Mouse (Mus musculus) urinary bladder, postnatal 4 days (tissue): Measurements from ENCODE around the gene Ptprs.

Source experiments
- DNase-seq, 2 experiments: peaks; one replicate each; pipeline ENCODE4 v3.0.0; 2021 to 2022; ENCODE audit warnings: low spot score in 2 of 2

Ptprs gene

DNA sequence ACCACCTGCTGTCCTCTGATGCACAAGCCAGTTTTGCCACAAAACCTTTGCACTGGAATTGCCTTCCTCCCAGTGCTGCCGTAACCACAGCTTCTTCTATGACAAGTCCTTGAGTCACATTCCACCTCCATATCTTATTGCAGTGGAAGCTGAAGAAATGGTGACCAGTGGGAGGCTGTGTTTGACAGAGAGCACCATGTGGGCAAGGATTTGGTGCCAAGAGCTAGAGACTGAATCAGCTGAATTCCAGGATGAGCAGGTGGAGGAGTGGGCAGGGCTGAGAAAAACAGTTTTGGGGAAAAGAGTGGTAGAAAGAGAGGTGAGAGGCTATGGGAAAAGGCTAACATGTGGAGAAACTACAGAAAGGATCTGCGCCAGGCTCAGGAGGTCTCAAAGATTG lies 17.6 kb upstream of the Ptprs start:
- DNase-seq = no peak

DNA sequence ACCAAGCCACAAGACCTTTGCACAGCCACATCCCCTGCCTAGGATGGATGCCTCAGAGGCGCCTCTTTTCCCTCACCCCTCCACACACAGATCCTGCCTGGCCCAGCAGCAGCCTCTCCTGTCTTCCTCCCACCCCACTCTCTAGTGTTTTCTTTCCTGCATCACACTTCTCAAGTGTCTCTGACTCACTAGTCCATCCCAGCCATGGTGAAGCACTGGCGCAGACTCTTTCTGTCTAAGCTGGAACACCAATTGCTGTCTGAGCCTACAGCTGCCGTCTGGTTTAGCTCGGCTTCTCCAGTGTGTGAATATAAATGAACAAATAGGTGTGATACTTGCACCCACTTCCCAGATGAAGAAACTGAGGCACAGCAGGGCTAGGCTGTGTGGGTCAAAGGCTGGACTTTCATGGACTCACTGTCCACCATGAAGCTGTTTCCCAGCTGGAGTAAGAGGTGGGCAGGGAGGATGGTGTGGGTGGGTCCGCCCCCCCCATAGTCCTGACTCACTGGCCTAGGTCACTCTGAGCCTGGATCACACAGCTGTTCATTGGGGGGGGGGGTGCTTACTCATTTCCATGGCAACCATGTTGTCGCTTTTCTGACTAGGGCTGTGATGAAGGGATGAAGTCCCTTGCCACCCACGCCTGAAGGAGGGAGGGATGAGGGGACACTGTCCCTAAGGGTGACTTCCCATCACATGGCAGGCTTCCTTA lies 14.3 kb upstream of the Ptprs start:
- DNase-seq = no peak

DNA sequence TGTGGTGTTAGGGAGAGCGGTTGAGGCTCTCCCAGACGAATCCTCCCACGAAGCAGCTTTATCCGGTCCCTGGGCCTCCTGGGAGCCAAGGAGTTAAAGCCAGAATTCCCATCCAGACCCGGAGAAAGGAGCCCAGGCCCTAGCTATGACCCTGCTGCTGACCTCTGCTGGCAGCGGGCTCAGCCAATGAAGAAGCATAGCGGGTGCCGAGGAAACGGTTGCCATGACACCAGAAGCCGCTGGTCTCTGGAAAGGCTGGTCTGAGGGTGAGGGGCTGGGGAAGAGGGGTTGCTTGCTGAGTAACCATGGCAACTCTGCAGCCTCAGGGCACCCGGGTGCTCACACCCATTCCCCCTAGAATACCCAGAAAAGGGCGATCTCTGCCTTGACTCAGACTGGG lies 11.7 kb upstream of the Ptprs start:
- no peak for DNase-seq

DNA sequence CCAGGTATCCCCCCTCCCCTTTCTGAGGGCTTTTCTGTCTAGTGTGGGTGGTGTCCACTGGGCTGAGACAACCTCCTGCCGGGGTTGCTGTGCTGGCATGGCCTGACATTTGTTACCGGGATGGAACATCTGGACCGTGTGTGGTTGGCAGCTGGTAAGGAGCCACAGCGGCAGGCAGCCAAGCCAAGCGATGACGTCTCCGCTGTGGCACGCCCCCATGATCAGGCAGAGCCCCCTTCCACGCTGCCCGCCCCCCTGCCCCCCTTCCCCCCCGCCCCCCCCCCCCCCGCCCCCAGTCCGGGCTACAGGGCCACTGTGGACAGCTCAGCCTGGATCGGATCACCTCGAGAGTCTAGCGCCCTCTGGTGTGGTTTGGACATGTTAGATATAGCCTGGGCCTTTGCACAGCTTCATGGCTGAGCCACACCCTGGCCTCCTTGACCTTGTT lies 11.2 kb upstream of the Ptprs start:
- DNase-seq = no peak

DNA sequence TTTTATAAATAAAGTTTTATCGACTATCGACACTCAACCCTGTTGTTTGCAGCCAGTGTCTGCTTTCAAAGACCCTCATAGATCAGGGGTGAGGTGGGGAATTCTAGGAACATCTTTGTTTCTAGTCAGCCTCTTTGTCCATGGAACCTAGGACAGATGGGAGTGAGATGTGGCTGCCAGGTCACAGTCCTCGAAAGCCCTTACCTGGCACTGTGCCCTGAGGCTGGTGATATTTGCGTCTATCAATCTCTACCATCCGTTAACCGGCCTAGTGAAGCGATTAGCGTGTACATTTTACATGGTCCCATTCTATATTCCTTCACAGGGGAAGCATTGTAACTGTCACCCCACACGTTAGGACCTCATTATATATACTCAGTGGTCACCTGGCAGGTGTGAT lies 9.6 kb upstream of the Ptprs start:
- no peak for DNase-seq

DNA sequence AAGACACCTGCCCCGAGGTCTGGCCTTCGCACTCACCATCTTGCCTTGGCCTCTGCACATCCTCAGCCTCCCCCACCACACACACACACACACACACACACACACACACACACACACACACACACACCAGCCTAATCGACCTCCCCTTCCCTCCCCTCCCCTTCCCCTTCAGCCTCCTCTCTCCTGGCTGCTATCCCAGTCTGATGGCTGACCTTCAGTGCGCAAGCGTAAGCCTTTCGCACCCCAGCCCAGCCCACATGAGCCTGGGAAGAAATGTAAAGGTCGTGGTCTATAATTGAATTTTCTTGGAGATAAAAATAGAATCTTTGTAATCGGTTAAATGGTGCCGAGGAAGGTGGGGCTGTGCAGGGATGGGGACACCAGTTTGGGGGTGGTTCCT lies 8.8 kb upstream of the Ptprs start:
- DNase-seq = no peak

DNA sequence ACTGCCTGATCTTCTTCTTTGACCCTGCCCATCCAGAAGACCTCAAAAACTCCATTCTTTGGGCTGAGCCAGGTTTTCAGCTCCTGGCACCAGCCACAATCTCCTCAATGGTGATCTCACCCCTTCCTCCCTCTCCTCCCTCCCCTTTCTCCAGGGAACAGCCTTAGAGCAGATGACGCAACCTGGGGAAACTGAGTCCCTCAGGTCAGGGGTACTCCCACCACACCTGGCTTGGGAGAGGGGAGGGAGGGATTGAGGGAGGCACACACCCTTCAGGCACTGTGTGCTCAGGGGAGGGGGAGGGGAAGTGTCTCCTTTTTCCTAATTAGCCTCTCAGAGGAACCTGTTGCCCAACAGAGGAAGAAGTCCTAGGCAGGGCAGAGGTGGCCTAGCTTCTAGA lies 6.4 kb upstream of the Ptprs start:
- no peak for DNase-seq

DNA sequence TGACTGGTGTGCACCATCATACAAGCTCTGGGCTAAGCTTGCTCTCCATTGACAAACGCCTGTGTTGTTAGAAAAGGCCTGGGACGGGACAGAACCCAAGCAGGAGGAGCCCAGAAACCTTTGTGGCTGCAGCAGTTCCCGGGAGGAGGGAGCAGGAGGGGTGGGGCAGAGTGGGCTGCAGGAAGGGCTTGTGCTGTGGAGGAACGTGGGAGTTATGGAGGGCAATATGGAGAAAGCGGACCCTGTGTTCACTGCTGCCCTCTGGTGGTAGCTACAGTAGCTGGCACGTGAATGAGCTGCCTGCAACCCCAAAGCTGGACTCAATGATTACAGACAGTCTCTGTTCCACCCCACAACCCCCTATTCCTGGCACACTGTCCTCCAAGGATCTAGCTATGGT lies 3.1 kb upstream of the Ptprs start:
- DNase-seq = peak; percentile 64 to 76

DNA sequence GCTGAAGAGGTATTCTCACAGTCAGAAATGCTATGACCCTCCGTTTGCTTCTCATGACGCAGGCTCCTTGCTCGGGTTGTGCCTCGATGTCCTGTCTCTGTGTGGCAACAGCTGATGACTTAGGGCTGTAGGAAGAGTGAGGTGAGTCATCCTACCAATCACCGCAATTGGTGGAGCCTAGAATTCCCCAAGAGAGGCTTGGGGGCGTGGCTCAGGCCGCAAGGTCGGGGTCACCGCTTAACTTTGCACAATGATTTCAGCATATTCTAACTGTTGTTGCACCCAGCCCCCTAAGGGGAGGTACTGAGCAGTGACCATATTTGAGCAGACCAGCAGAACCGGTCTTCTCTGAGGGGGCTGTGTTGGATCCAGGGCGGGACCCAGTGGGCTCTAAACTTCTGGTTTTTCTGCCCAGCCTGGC lies 1.9 kb upstream of the Ptprs start:
- no peak for DNase-seq

DNA sequence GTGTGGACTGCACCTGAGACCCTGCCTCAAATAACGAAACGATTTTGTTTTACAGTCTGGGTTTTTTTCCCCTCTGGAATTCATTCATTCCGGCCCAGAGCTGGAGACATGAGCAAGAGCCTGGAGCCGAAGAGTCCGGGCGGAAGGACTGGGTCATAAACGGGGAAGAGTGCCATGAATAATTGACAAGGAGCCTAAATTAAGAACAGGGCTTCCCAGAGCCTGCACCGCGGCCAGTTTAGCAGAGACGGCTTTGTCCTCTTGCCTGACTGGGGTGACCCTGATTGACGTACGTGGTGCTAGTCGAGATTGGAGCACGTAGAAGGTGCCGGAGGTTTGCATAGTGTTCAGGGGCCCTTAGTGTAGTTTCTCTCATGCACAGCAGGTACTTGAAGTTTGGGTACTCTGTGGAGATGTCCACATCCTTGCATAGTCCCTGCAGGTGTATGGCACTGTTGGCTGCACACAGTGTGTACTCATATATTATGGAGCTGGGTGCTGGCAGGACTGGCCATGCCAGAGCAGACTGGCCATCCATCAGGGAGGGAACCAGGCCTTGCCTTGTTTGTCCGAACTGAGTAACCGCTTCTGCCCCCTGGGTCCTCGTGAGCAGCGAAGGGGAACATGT lies 1.0 kb upstream of the Ptprs start:
- DNase-seq = no peak

DNA sequence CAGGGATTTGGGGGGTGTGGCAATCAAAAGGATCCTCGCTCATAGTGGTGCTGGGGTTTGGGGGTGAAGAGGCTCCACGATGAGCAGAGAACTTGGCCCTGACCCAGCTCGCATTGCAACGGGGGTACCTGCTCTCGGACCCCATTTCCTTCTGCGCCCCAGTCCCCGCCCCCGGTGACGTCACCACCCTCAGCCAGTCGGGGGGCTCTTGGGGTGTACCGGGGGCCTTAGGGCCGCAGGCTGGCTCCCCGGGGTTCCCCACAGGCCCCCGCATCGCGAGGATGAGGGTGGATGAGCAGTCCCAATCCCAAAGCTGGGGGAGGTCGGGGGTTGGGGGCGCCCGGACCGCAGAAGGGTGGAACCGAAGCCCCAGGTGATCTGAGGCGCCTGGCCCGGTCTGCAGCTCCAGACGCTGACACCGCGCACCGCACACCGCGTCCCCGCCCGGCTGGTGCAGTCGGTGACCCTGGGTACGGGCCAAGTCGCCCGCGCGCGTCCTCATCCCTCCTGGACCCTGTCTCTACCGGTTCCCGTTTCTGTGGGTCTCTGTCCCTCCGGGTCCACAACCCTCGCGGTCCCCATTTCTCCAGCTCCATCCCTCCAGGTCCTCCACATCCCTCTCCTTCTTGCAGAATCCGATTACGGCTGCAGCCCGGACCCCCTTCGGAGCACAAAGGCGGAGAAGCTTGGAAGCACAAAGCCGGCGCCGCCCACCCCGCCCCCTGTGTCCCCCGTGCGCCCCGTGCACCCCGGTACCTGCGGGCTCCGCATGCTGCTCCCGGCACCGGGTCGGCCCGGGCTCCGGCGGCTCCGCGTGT lies 490 bp downstream of the Ptprs start:
- DNase-seq = no peak

DNA sequence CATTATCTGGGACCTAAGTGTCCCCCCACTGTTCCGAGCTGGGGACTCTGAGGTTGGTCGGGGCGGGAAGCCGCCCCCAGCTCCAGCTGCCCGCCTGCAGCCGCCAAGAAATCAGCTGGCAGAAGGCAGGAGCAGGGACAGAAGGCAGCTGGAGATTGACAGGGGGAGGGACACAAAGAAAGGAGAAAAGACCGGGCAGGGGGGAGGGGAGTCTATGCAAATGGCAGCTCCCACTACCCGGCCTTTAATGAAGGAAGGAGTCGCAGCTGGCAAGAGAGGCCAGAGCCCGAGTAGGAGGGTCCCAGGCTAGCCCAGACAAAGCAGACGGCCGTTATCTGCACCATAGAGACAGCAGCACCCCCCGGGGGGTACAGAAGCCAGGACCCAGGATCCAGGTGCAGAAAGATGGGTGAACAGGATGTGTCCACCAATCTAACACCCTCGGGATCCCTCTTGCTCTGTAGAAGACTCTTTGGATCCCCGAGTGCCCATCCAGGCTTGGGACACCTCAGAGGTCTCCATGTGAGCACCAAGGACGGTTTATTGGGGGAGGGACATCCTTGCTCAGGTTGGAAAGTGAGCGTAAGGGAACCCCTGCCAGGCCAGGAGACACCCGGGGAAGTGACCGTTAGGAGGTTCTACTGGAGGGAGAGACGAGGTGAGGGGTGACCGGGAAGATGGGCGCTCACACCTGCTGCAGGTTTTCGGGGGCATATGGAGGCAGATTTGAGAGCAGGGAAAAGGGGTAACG lies 1.3 kb downstream of the Ptprs start:
- DNase-seq = no peak

DNA sequence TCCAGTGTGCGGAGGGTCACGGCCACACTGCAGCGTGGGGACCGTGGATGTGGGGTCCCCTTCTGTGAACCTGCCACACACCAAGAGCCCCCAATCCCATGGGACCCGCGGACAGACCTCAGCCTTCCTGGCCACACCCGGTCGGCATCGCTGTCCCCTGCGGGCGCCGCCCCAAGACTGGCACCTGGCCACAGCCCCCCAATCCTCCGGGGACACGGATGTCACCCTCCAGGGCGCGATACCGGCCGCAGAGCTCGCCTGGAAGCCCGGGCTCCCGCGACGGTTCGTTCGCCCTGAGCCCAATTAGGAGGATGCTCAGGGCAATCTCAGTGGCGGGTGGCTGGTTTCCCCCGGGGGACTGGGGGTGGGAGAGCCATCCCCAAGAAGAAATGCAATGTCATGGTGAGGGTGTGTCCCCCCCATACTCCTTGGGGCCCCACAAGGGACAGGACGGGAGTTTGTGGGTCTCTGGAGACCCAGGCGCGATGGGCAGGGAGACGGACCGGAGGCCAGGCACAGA lies 1.9 kb downstream of the Ptprs start:
- no peak for DNase-seq

DNA sequence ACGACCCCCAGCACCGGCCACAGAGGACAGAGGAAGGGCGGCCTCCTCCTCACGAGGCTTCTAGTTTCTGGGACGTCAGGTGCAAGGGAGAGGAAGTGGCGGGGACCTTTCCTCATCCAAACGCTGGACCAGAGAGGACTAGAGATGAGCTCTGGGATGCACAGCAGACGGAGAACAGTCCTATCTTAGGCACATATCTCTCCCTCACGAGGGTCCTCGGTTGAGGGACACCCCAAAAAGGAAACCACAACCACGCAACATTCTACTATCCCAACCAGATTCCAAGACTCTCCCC lies 2.7 kb downstream of the Ptprs start:
- no peak for DNase-seq

DNA sequence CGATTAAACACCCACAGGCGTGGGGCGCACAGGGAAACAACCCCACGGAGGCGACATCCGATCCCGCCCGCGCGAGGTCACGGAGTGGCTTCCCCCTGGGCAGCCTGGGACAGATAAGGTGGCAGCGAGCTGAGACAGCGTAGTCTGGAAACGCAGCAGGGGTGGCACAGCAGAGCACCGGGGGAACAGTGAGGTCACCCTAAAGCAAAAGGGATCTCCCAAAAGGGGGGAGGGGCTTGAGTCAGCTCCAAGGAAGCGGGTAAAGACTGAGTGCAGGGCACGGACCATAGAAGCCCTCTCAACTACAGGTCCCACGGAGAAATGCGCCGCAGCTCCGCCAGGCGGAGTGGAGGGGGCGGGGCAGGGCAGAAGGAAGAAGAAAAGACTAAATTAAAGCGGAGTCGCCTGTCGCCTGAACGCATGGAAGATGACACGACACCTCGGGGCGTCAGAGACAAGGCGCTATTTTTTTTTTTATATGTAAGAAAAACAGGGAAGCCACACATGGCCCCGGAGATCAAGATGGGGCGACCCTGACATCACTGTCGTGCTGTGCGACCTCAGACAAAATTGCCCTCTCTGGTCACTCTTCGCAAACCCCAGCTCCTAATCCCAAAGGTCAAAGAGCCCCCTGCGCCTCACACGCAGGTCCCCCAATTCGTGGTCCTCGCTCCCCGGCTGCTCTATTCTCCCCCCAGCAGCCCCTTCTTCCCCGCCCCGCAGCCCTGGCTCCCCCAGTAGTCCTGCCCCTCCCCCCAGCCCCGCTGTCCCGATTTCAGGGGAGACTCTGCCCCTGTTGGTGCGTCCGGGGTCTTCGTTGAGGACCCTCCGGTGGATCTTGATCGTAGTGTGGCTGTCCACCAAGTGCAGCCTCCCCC lies 3.3 kb downstream of the Ptprs start:
- peak in 1 of 2 experiments; percentile 78 for DNase-seq

DNA sequence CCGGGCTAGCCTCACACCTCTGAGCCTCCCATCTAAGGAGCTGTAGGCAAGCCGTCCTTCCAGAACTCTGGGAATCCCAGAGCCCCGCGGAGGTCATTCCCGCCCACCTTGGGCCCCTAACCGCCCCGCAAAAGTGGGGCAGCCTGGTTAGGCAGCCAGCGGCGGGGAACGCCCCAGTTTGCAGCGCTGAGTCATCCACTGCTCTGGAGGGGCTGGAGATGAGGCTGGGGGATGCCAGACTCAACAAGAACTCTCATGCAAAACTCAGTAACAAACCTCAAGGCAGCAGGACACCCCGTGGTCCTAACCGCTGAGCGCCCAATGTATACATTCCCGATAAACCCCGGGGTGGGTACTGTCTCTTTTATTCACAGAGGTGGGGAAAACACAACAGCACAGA lies 4.2 kb downstream of the Ptprs start:
- no peak for DNase-seq

DNA sequence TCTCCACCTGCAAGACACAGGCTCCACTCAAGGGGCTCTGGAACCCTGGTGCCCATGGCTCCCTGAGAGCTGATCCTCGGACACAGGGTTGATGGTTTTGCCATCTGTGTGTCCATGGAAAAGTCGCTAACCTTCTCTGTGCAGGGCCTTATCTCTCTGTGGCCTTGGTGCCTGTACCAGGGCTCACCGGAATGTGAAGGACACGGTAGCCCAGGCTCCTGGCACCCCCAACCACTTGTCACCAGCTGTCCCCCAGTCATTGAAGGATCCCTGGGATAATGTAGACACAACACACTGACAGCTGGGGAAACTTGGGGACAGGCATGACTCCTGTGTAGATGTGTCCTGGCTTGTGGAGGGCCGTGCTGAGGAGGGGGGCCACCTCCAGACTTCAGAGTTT lies 5.1 kb downstream of the Ptprs start:
- no peak for DNase-seq

DNA sequence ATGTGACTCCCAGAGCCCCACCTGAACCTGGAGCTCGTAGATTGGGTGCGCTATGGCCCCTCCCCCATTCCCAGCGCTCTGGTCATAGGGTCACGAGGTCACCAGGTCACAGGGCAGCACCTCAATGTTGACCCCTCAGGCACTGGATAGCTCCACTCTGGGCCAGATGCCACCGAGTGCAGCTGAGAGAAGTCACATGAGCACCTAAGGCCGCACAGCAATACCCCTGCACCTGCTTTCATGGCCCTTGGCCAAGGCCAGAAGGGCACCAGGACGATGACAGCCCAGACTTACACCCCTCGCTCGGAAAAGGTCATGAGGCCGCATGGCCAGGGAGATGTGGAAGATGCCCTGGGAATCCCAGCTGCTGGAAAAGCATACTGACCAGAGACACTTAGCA lies 5.7 kb downstream of the Ptprs start:
- no peak for DNase-seq

DNA sequence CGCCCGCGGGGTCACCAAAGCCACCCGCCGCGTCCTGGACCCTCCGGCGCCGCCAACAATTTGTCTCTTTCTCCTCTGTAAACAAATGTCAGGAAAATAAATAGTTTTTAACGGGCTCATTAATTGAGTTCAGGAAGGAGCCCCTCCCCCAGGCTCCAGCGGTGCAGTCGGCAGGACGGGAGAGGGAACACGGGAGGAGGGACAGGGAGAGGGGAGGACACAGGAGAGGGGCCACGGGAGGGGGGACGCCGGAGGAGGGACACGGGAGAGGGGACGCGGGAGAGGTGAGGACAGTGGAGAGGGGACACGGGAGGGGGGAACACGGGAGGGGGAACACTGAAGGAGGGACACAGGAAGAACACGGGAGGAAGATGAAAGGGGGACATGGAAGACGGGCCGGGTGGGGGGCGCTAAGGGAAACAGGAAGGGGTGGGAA lies 6.3 kb downstream of the Ptprs start:
- DNase-seq = no peak

DNA sequence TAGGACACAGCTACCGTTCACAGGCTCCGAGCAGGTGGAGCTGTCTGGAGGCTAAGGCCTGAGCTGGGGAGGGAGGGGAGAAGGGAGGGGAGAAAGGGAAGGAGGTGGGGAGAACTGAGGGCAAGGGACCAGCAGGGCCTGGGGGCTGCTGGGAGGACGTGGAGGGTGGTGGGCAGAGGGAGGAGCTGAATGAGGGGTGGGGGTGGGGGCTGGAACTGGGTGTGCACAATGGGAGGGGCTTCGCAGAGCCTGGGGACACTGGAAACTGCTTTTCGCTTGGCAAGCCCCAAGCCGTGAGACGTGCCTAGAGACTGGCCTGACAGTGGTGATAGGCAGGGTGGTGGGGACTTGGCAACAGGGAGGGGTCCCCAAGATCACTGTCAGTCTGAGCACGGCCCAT lies 7.0 kb downstream of the Ptprs start:
- DNase-seq = no peak

DNA sequence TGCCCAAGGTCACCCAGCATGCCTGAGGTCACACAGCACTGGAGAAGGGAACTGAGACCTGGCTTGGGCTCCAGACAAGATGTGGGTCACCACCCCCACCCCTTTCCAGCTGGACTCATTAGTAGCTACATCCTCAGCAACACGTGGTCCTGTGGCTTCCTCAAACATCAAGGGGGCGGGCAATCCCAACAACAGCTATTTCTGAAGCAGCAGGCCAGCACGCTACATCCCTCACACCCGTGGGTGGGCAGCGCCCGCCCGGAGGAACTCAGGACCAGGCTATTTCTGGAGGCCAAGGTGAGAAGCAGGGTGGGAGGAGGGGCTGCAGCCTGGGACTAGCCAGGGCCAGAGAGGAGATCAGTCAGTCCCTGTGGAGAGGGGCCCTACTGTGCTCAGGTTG lies 7.4 kb downstream of the Ptprs start:
- no peak for DNase-seq
